Mouse (Mus musculus) embryo, embryonic 10 days (tissue): Measurements from ENCODE around the gene Sox30.
A peak's percentile ranks its signal among the peaks of the same experiment; 100 is the strongest.
"Not testable (repeated sequence)": the region's sequence is repeated elsewhere in the genome, so short reads cannot be mapped to it uniquely, and the experiment has no call there.

Source experiments
- DNase-seq: peaks from one replicate; pipeline ENCODE4 v3.0.0-alpha.2; 2015; ENCODE audit warnings: low spot score

Sox30 gene

GRCm38 (mm10) chr11:46020246-46020645 lies 40.1 kb downstream of the Sox30 start:
- no peak for DNase-seq

- no peak for DNase-seq
Observed at GRCm38 (mm10) chr11:46021850-46022249, 41.7 kb downstream of the Sox30 start.

DNA sequence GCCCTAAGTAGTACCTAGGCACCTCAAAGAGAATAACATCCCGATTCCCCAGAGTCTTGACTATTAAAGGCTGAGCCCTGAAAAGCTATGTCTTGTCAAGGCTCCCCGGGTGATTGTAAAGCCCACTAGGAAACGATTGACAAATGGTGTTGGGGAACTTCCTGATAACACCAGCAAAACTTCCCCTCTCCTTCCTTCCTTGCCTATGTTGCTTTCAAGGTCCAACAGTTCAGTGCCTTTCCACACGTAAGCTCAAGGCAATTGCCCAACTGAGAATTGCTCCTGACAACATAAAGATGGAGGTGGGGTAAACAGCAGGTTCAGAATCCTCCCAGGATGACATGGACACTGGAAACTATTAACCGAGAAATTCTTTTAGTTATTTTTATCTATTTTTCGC lies 42.9 kb downstream of the Sox30 start:
- DNase-seq, result no peak

GRCm38 (mm10) chr11:46025962-46026392 lies 45.9 kb downstream of the Sox30 start:
- DNase-seq, result peak; percentile 38

DNA sequence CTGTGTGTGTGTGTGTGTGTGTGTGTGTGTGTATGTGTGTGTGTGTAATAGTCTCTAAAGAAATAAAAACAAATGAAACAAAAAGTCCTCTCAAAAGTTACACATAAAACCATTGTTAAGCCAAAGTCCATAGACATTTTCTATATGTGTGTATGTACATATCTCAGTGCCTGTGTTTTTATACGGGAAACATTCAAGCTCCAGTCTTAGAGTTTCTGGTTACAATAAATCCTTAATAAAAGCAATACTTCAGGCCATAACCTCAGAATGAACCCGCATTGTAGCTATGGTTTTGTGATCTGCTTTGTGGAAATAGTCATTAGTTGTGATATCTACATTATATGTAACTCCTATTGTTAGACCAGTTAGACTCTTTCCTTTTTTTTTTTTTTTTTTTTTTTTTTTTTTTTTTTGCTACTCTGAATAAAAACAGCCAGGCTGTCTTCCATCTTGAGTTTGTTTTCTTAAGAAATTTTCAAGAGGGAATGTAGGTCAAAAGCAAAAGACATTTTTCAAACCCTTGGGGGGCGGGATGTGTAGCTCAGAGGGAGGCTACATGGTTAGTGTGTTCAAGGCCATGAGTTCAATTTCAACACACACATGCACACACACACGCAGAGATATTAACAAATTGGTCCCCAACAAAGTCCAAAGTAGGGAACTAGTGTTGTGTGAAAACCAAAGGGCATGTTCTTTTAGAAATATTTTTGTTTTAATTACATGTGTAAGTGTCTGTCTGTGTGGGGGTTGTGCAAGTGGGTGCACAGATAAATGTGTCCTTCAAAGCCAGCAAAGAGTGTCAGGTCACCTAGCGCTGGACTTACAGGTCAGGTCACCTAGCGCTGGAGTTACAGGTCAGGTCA lies 48.1 kb downstream of the Sox30 start:
- no peak for DNase-seq

DNA sequence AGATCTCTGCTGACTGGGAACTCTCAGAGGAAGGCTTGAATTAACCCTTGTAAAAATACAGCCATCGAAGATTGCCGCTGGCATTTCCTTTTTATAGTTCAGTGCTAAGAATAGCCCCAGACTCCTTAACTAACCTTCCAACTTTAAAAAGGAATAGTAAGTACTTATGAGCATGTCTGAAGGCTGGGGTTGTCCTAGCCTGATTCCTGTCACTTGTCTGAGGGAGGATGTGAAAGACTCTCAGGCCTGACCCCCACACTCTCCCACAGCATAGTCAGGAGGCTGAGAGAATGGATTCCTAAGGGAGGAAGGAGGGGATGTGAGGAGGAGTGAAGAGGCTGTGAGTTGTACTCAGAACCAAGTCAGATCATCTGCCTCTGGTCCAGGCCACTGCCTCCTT lies 49.4 kb downstream of the Sox30 start:
- no peak for DNase-seq

DNA sequence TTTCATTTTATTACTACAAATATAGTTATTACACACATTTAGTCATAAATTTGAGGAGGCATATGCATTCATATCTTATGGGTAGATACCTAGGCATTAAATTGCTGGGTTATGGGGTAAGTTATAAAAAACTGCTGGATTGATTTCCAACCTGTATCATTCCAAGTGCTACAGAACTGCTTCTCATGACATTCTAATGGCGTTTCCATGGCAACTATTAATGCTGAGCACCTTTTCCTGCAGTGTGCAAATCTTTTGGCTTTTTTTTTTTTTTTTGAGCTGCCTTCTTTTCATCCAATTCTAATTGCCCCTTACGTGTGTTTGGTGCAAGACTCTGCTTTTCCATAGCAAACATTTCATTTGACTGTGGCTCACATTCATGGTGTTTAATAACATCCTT lies 49.9 kb downstream of the Sox30 start:
- DNase-seq, result no peak

GRCm38 (mm10) chr11:46031470-46031869 lies 51.4 kb downstream of the Sox30 start:
- no peak for DNase-seq

- DNase-seq, result no peak
Observed at GRCm38 (mm10) chr11:46032956-46033355, 52.8 kb downstream of the Sox30 start.

- no peak for DNase-seq
Observed at GRCm38 (mm10) chr11:46036374-46036773, 56.3 kb downstream of the Sox30 start.

DNA sequence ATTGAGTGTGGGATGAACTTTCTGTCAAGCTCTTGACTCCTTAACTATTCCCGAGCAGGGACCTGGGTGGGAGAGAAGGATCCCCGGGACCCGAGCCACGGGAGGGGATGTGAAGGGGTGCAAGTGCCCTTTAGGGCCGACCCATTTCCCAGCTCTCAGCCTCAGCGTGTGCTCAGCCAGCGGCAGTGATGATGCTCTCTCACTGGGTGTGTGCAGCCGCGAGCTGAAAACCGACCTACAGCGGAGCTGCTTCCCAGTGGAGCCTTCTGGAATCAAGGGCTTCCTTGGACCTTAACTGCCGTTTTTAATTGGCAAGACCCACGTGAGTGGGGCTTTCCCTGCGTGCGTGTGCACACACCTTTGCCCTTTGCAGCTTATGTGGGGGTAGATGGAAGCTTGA lies 58.8 kb downstream of the Sox30 start:
- no peak for DNase-seq

- DNase-seq, result no peak
Observed at GRCm38 (mm10) chr11:46039335-46039734, 59.2 kb downstream of the Sox30 start.

GRCm38 (mm10) chr11:46040841-46041556 lies 60.9 kb downstream of the Sox30 start:
- DNase-seq, result no peak

DNA sequence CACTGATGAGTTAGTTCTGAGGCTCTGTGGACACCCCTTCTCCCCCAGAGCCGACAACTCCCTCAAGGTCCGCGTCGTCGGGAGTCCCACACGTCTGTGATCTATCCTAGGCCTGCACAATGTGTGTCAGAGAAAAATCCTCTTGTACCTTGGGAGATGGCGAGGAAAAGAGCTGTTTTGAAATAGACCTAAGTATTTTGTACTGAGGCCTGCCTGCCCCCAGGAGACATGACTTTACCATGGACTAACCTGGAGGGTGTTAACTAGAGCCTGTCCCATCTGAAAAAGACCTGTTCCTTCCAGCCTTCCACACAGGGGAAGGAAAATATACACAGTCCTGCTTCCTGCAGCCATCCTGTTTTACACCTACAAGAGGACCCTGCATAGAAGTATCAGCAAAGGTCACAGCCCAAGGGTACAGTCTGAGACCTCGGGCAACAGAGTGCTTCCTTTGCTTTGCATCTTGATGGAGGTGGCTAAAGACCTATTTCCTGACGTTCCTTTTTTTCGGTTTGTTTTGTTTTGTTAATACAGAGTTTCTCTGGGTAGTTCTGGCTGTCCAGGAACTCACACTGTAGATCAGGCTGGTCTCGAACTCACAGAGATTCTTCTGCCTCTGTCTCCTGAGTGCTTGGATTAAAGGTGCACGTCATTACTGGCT lies 61.6 kb downstream of the Sox30 start:
- DNase-seq, result no peak

GRCm38 (mm10) chr11:46044781-46045180 lies 64.7 kb downstream of the Sox30 start:
- no peak for DNase-seq

DNA sequence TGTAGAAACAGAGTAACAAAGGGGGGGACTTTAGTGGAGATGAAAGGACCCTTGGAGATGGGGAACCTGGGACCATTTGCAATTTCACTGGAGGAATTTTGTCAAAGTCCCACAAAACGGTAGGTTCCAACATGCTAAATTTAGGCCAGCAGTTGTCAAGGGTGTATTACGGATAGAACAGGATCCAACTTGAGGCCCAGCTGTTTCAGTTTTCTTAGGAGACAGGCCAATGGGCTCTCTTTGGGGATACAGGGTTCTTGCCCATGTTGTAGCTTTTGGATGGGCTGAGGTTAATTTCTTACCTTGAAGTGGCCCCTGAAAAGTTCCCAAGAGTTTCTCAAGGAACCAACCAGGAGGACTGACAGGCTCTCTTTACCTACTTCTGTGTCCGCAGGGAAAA lies 67.2 kb downstream of the Sox30 start:
- no peak for DNase-seq

DNA sequence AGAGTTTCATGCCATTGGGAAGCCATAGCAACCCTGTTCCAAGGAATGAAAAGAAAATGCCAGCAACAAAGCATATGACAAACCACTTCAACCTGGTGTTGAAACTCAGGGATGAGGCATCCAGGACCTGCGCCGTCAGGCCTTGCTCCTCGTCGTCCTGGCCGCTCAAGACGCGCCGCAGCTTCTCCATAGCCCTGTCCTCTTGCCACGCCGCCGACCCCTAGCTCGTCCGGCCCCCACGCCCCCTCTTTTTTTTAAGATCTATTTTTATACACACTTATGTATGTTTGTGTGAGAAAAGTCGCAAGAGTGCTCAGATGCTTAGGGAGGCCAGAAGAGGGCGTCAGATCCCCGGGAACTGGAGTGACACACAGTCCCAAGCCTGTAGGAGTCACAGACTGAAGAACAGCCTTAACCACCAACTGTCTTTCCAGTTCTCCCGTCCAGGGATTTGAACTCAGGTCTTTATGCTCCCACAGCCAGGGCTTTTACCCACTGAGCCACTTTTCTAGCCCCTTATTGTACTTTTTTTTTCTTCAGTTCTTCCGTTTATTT lies 72.1 kb downstream of the Sox30 start, which contains the start of gene Gm12166:
TSS of gene Gm12166 (minus strand) at position 217 of the 555 bp plus-strand sequence.
- peak; percentile 69 for DNase-seq

DNA sequence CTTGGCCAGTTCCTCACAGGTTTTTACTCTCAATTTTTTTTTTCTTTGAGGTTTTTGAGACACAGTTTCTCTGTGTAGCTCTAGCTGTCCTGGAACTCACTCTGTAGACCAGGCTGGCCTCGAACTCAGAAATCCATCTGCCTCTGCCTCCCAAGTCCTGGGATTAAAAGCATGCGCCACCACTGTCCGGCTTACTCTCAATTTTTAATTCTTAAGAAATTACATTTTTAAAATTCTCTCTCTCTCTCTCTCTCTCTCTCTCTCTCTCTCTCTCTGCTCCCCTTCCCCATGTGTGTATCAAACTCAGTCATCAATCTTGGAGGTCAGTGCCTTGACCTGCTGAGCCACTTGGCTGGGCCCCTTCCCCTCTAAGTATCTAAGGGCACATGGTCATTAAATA lies 73.3 kb downstream of the Sox30 start:
- DNase-seq, result not testable (repeated sequence)

- DNase-seq, result peak; percentile 34
Observed at GRCm38 (mm10) chr11:46054311-46054710, 74.2 kb downstream of the Sox30 start.

- DNase-seq, result peak; percentile 44
Observed at GRCm38 (mm10) chr11:46054911-46055895, 75.1 kb downstream of the Sox30 start.
